Mouse (Mus musculus) heart, postnatal 14 days (tissue): ENCODE results near the gene AI597479. TPM values are rescaled to one million over a fixed set of nuclear protein-coding genes. Genes with fewer than 3 reads are reported as not detected.

Source experiments
- DNase-seq, 2 experiments: peaks; one replicate each; pipeline ENCODE4 v3.0.0; 2021 to 2022
- intact Hi-C: fragments of 180-260 bp; cut with DNase I; formaldehyde crosslinking; loops from one replicate; pipeline ENCODE4 v1.15.1; 2025
- long read RNA-seq, 2 experiments: library from polyadenylated mRNA; stranded (forward); transcript quantifications; one replicate each; pipeline ENCODE4 v2.0.0; 2021
- total RNA-seq, 2 experiments: library from RNA; stranded (reverse); gene quantifications; 2 replicates each; pipeline ENCODE4 v1.2.3; 2021

AI597479 gene
- total RNA-seq, result 10 to 100 TPM; 15.3 to 15.4 TPM
- long read RNA-seq, experiment 1, transcript AI597479-201 (4 exons, 3,458 nt), result major isoform, 20 of 24 reads
- long read RNA-seq, experiment 1, partial matches to known transcripts, result 1 of 24 reads
- long read RNA-seq, experiment 1, other reads (novel, unspliced or antisense), result 3 of 24 reads
- long read RNA-seq, experiment 2, transcript AI597479-201 (4 exons, 3,458 nt), result major isoform, 24 of 27 reads
- long read RNA-seq, experiment 2, partial matches to known transcripts, result 2 of 27 reads
- long read RNA-seq, experiment 2, other reads (novel, unspliced or antisense), result 1 of 27 reads

- intact Hi-C loops, result loop anchor here (10.0 kb wide), 1 partner anchor 1456 kb away; the partner anchor contains the start of gene Gulp1
- peak; percentile 91 to 96 for DNase-seq
Measured at GRCm38 (mm10) chr1:43098031-43098984, at the start of gene AI597479, which contains the start of gene Tgfbrap1. TSS of gene AI597479 (plus strand) at chr1:43098710. TSS of gene Tgfbrap1 (minus strand) at chr1:43098637.

GRCm38 (mm10) chr1:43051903-43052302, 46.6 kb upstream of the AI597479 start:
- no peak for DNase-seq
- intact Hi-C loops, result no loop called here

GRCm38 (mm10) chr1:43065615-43066310, 32.7 kb upstream of the AI597479 start:
- intact Hi-C loops, result loop anchor here (1.0 kb wide), 1 partner anchor 150 kb away; no protein-coding TSS in a partner anchor
- peak; percentile 60 to 67 for DNase-seq

- intact Hi-C loops, result loop anchor here (1.0 kb wide), 1 partner anchor 151 kb away; no protein-coding TSS in a partner anchor
- DNase-seq, result no peak
Measured at GRCm38 (mm10) chr1:43066573-43066972, 31.9 kb upstream of the AI597479 start.

- intact Hi-C loops, result no loop called here
- no peak for DNase-seq
Measured at GRCm38 (mm10) chr1:43067551-43067950, 31.0 kb upstream of the AI597479 start.

- intact Hi-C loops, result no loop called here
- no peak for DNase-seq
Measured at GRCm38 (mm10) chr1:43070726-43071125, 27.8 kb upstream of the AI597479 start.

GRCm38 (mm10) chr1:43072028-43072427, 26.5 kb upstream of the AI597479 start:
- no peak for DNase-seq
- intact Hi-C loops, result no loop called here

GRCm38 (mm10) chr1:43072561-43072960, 25.9 kb upstream of the AI597479 start:
- intact Hi-C loops, result no loop called here
- DNase-seq, result no peak

- no peak for DNase-seq
- intact Hi-C loops, result no loop called here
Measured at GRCm38 (mm10) chr1:43074791-43075190, 23.7 kb upstream of the AI597479 start.

- DNase-seq, result no peak
- intact Hi-C loops, result no loop called here
Measured at GRCm38 (mm10) chr1:43078124-43078523, 20.4 kb upstream of the AI597479 start.

- intact Hi-C loops, result no loop called here
- no peak for DNase-seq
Measured at GRCm38 (mm10) chr1:43082946-43083345, 15.6 kb upstream of the AI597479 start.

GRCm38 (mm10) chr1:43090418-43090817, 8.1 kb upstream of the AI597479 start:
- intact Hi-C loops, result loop anchor here (10.0 kb wide), 1 partner anchor 1464 kb away; the partner anchor contains the start of gene Gulp1

GRCm38 (mm10) chr1:43091306-43092055, 7.0 kb upstream of the AI597479 start:
- peak; percentile 7 to 11 for DNase-seq
- intact Hi-C loops, result loop anchor here (10.0 kb wide), 1 partner anchor 1463 kb away; the partner anchor contains the start of gene Gulp1

More at GRCm38 (mm10) chr1:43090418-43090817, 8.1 kb upstream of the AI597479 start:
- DNase-seq, result no peak

GRCm38 (mm10) chr1:43092056-43093015, 6.2 kb upstream of the AI597479 start:
- intact Hi-C loops, result loop anchor here (10.0 kb wide), 1 partner anchor 1462 kb away; the partner anchor contains the start of gene Gulp1

GRCm38 (mm10) chr1:43094206-43094605, 4.3 kb upstream of the AI597479 start:
- intact Hi-C loops, result loop anchor here (10.0 kb wide), 1 partner anchor 1461 kb away; the partner anchor contains the start of gene Gulp1
- DNase-seq, result no peak

More at GRCm38 (mm10) chr1:43092056-43093015, 6.2 kb upstream of the AI597479 start:
- peak; percentile 75 to 85 for DNase-seq

- intact Hi-C loops, result no loop called here
- DNase-seq, result no peak
Measured at GRCm38 (mm10) chr1:43108729-43109128, 10.2 kb downstream of the AI597479 start.

- peak; percentile 58 to 76 for DNase-seq
- intact Hi-C loops, result loop anchor here (1.0 kb wide), 1 partner anchor 195 kb away; no protein-coding TSS in a partner anchor
Measured at GRCm38 (mm10) chr1:43110556-43110955, 12.0 kb downstream of the AI597479 start.

- intact Hi-C loops, result no loop called here
Measured at GRCm38 (mm10) chr1:43112882-43113281, 14.4 kb downstream of the AI597479 start.

More at GRCm38 (mm10) chr1:43112882-43113281, 14.4 kb downstream of the AI597479 start:
- DNase-seq, result peak; percentile 71 to 76
